Mouse (Mus musculus) heart, adult 2 months (tissue): Measurements from ENCODE around the gene Gramd1a. TPM values are rescaled to one million over a fixed set of nuclear protein-coding genes. Genes with fewer than 3 reads are reported as not detected.
A peak's percentile ranks its signal among the peaks of the same experiment; 100 is the strongest.

Source experiments
- DNase-seq, 2 experiments: peaks; one replicate each; pipeline ENCODE4 v3.0.0; 2021
- H3K27ac ChIP-seq: fragments of 200-600 bp; 2 replicates; pipeline ENCODE4 v1.8.1; 2022
- H3K27me3 ChIP-seq: fragments of 200-500 bp; 2 replicates; pipeline ENCODE4 v1.6.1; 2012; ENCODE audit warnings: mild to moderate bottlenecking, low read length, inconsistent platforms, mixed read lengths; ENCODE audit not compliant: control insufficient read depth, insufficient read depth
- H3K36me3 ChIP-seq: fragments of 200-500 bp; 2 replicates; pipeline ENCODE4 v1.6.1; 2012; ENCODE audit warnings: low read length, inconsistent platforms; ENCODE audit not compliant: control insufficient read depth, insufficient read depth
- H3K4me1 ChIP-seq: fragments of 200-500 bp; 2 replicates; pipeline ENCODE4 v1.6.1; 2011; ENCODE audit warnings: low read length; ENCODE audit not compliant: control insufficient read depth, insufficient read depth
- H3K4me3 ChIP-seq: fragments of 200-600 bp; 2 replicates; pipeline ENCODE4 v1.8.1; 2022
- H3K79me2 ChIP-seq: fragments of 200-500 bp; replicated peaks from 2 replicates; pipeline ENCODE4 v1.6.1; 2012; ENCODE audit warnings: mild to moderate bottlenecking, inconsistent platforms, low read length, moderate library complexity, mixed read lengths; ENCODE audit not compliant: control insufficient read depth, insufficient read depth
- H3K9ac ChIP-seq: fragments of 200-500 bp; 2 replicates; pipeline ENCODE4 v1.6.1; 2012; ENCODE audit warnings: low read depth, mild to moderate bottlenecking, control low read depth, inconsistent platforms, low read length, mixed read lengths
- CTCF ChIP-seq: fragments of 200-600 bp; IDR thresholded peaks from 2 replicates; pipeline ENCODE4 v1.8.1; 2022; ENCODE audit warnings: antibody characterized with exemption, mild to moderate bottlenecking, moderate library complexity
- EP300 ChIP-seq: fragments of 200-500 bp; IDR thresholded peaks from 2 replicates; pipeline ENCODE4 v1.6.1; 2011; ENCODE audit warnings: low read depth, low read length, control low read depth; ENCODE audit not compliant: insufficient read depth
- POLR2A ChIP-seq: fragments of 200-500 bp; IDR thresholded peaks from 2 replicates; pipeline ENCODE4 v1.6.1; 2011; ENCODE audit warnings: mild to moderate bottlenecking, low read depth, low read length, control low read depth; ENCODE audit not compliant: insufficient read depth
- WGBS: fragments of 180-500 bp; shearing (Covaris S2); methylation state at CpG from one replicate; pipeline ENCODE4 v1.1.7; 2018; 5-methylcytosine and 5-hydroxymethylcytosine counted together
- intact Hi-C: fragments of 180-260 bp; cut with DNase I; formaldehyde crosslinking; loops from one replicate; pipeline ENCODE4 v1.15.1; 2025
- polyA plus RNA-seq: library from polyadenylated mRNA; depleted of rRNA; stranded (reverse); fragments of >200 nt; gene quantifications from 2 replicates; pipeline ENCODE4 v1.2.3, GENCODE M21; 2012
- total RNA-seq, 2 experiments: library from RNA; stranded (reverse); gene quantifications; 2 replicates each; pipeline ENCODE4 v1.2.3; 2021

Gramd1a gene
- total and polyA plus RNA-seq, 3 experiments, result 27.9 to 64.3 (median 33.7) TPM

- 86% methylated on average over 5 of the region's 5 CpGs for WGBS
- no peak overlapping the region for H3K4me3 ChIP-seq
- intact Hi-C loops, result no loop called here
- H3K9ac ChIP-seq, result no peak overlapping the region
- H3K27ac ChIP-seq, result no peak overlapping the region
- no peak for TF ChIP-seq CTCF
- no peak for TF ChIP-seq EP300
- no peak for TF ChIP-seq POLR2A
- no peaks in the 10 kb centered on the region for H3K79me2 ChIP-seq
- peaks cover 1% of the 10 kb centered on the region; the same call in 1 of the 2 replicates for H3K27me3 ChIP-seq
- no peaks in the 10 kb centered on the region for H3K36me3 ChIP-seq
- DNase-seq, result no peak
- no peaks in the 10 kb centered on the region; the same call in 1 of the 2 replicates for H3K4me1 ChIP-seq
Measured at GRCm38 (mm10) chr7:31124381-31124780, 31.3 kb downstream of the Gramd1a start.

- Histone ChIP-seq H3K9ac (no peak overlapping the region), H3K27me3 (peaks cover 1% of the 10 kb centered on the region; the same call in 1 of the 2 replicates), H3K4me1 (no peaks in the 10 kb centered on the region; the same call in none of the 2 replicates), H3K79me2 (no peaks in the 10 kb centered on the region), H3K4me3 (no peak overlapping the region), H3K36me3 (no peaks in the 10 kb centered on the region), H3K27ac (no peak overlapping the region)
- intact Hi-C loops, result no loop called here
- WGBS, result 76% methylated on average over 3 of the region's 3 CpGs
- no peak for TF ChIP-seq POLR2A
- TF ChIP-seq CTCF, result no peak
- TF ChIP-seq EP300, result no peak
- DNase-seq, result no peak
Measured at GRCm38 (mm10) chr7:31123697-31124096, 32.0 kb downstream of the Gramd1a start.

- Histone ChIP-seq H3K36me3 (no peaks in the 10 kb centered on the region), H3K4me3 (no peak overlapping the region), H3K4me1 (no peaks in the 10 kb centered on the region; the same call in none of the 2 replicates), H3K9ac (no peak overlapping the region), H3K27ac (no peak overlapping the region), H3K27me3 (peaks cover 1% of the 10 kb centered on the region; the same call in 1 of the 2 replicates), H3K79me2 (no peaks in the 10 kb centered on the region)
- no peak for DNase-seq
- intact Hi-C loops, result no loop called here
- TF ChIP-seq POLR2A, result no peak
- TF ChIP-seq CTCF, result no peak
- no peak for TF ChIP-seq EP300
- 93% methylated on average over 16 of the region's 16 CpGs for WGBS
Measured at GRCm38 (mm10) chr7:31122641-31123631, 32.8 kb downstream of the Gramd1a start.

- H3K4me3 ChIP-seq, result no peak overlapping the region
- H3K27me3 ChIP-seq, result no peaks in the 10 kb centered on the region
- no peaks in the 10 kb centered on the region for H3K36me3 ChIP-seq
- TF ChIP-seq CTCF (no peak), EP300 (no peak), POLR2A (no peak)
- intact Hi-C loops, result no loop called here
- H3K27ac ChIP-seq, result no peak overlapping the region
- WGBS, result 93% methylated on average over 5 of the region's 5 CpGs
- no peaks in the 10 kb centered on the region for H3K79me2 ChIP-seq
- no peak overlapping the region for H3K9ac ChIP-seq
- peaks cover 7% of the 10 kb centered on the region for H3K4me1 ChIP-seq
- DNase-seq, result no peak
Measured at GRCm38 (mm10) chr7:31119556-31119955, 36.1 kb downstream of the Gramd1a start.

GRCm38 (mm10) chr7:31118486-31118885, 37.2 kb downstream of the Gramd1a start:
- peak; percentile 56 to 59 for DNase-seq

GRCm38 (mm10) chr7:31117465-31117864, 38.2 kb downstream of the Gramd1a start:
- H3K4me3 ChIP-seq, result no peak overlapping the region
- 94% methylated on average over 11 of the region's 11 CpGs for WGBS
- intact Hi-C loops, result no loop called here
- H3K9ac ChIP-seq, result no peak overlapping the region
- no peaks in the 10 kb centered on the region for H3K79me2 ChIP-seq
- no peaks in the 10 kb centered on the region for H3K27me3 ChIP-seq
- DNase-seq, result no peak
- no peak overlapping the region for H3K27ac ChIP-seq
- no peaks in the 10 kb centered on the region for H3K36me3 ChIP-seq
- no peak for TF ChIP-seq POLR2A
- TF ChIP-seq EP300, result no peak
- TF ChIP-seq CTCF, result no peak
- H3K4me1 ChIP-seq, result peaks cover 7% of the 10 kb centered on the region

More at GRCm38 (mm10) chr7:31118486-31118885, 37.2 kb downstream of the Gramd1a start:
- no peaks in the 10 kb centered on the region for H3K36me3 ChIP-seq
- WGBS, result 28% methylated on average over 7 of the region's 7 CpGs
- TF ChIP-seq POLR2A, result no peak
- no peak for TF ChIP-seq EP300
- TF ChIP-seq CTCF, result no peak
- H3K9ac ChIP-seq, result no peak overlapping the region
- H3K4me3 ChIP-seq, result no peak overlapping the region
- H3K4me1 ChIP-seq, result peaks cover 7% of the 10 kb centered on the region
- H3K27ac ChIP-seq, result peak overlapping the region; percentile 47
- intact Hi-C loops, result no loop called here
- no peaks in the 10 kb centered on the region for H3K79me2 ChIP-seq
- H3K27me3 ChIP-seq, result no peaks in the 10 kb centered on the region
